8 mouse cellular contexts compared by ENCODE assay signal in the genomic region with DNA sequence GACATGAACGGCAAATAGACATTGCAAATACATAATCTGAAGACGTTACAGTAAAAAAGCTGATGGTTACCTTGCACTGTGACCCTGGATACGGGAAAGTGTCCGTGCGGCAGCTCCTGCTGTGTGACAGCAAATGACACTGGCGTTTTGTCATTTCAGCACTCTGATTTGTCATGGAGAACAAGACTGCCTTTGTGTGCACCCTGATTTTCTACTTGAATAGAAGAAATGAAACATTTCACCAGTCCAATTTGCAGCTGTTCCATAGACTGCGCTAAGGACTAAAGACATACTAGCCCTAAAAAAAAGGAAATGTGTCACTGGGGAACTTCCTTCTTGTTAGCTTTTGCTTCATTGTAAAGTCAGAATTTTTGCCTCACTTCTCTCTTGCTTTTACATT. TPM values are rescaled to one million over a fixed set of nuclear protein-coding genes. Genes with fewer than 3 reads are reported as not detected.
DNase-seq lines count a peak whose midpoint lies in the region; ATAC-seq and TF ChIP-seq lines count a peak whose summit lies in the region.

A gene (minus strand): TSS at position 168 of the 400 bp plus-strand sequence.

- peaks cover 36% of the 10 kb centered on the region for H3K4me1 ChIP-seq in thymus, adult 2 months (replicated peaks; ENCODE audit: control insufficient read depth, insufficient read depth, low read length)

- H3K36me3 ChIP-seq in thymus, adult 2 months (ENCODE audit: control insufficient read depth, insufficient read depth, low read length): no peaks in the 10 kb centered on the region
- no peaks in the 10 kb centered on the region for H3K36me3 ChIP-seq in splenic B cell, adult 2 months (ENCODE audit: control insufficient read depth, insufficient read depth, low read length, poor library complexity, severe bottlenecking)

- no peaks in the 10 kb centered on the region for H3K27me3 ChIP-seq in thymus, adult 2 months (ENCODE audit: control insufficient read depth, insufficient read depth, low read length)
- no peaks in the 10 kb centered on the region for H3K27me3 ChIP-seq in splenic B cell, adult 2 months (ENCODE audit: control insufficient read depth, insufficient read depth, low read length, poor library complexity, severe bottlenecking)

- no peak for ATAC-seq in frontal cortex, adult (ENCODE audit: low TSS enrichment)
- no peak; the same call in 1 of the 2 replicates for ATAC-seq in monocyte, adult 5-6 weeks (replicated peaks; ENCODE audit: insufficient number of reproducible peaks, low FRiP score, low TSS enrichment, poor library complexity, severe bottlenecking)

- no peak for TF ChIP-seq POLR2A in thymus, adult 2 months (IDR thresholded peaks at IDR 0.05; ENCODE audit: control insufficient read depth, extremely low read depth, insufficient read depth, low read length, poor library complexity)

- no peak within 1 kb of the TSS for H3K4me3 ChIP-seq in thymus, adult 2 months (ENCODE audit: control insufficient read depth, insufficient read depth, low read length)

- no peak for TF ChIP-seq CTCF in thymus, adult 2 months (IDR thresholded peaks at IDR 0.05; ENCODE audit: borderline replicate concordance, control insufficient read depth, extremely low read depth, insufficient read depth, low read length, poor library complexity)

- H3K27ac ChIP-seq in thymus, adult 2 months (ENCODE audit: control insufficient read depth, insufficient read depth, low read length): peak within 1 kb of the TSS; percentile 79; the same call in 1 of the 2 replicates

- no peak for DNase-seq in frontal cortex, adult 2 months (ENCODE audit: extremely low spot score in 1 of 2, low spot score in 1 of 2)
- DNase-seq in thymus, adult 2 months: no peak
- no peak for DNase-seq in thymus, postnatal 10 days (ENCODE audit: low spot score in 2 of 2)
- DNase-seq in left cerebral cortex, adult 8-10 months (ENCODE audit: low spot score in 2 of 2): no peak
- DNase-seq in splenic B cell, adult 2 months (ENCODE audit: low read depth, low spot score): peak; percentile 60
- no peak for DNase-seq in urinary bladder, postnatal 10 days (ENCODE audit: low spot score)

- WGBS in thymus, adult 2 months: 85% methylated on average over 7 of the region's 7 CpGs

RNA-seq across cellular contexts. Expression of the gene that starts here (rescaled TPM):
- polyA plus RNA-seq in frontal cortex, adult 2 months (2012; rRNA removed): 57.4 and 91.1 TPM in 2 replicates
- 13.6 and 15.7 TPM in 2 replicates for polyA plus RNA-seq in thymus, adult 2 months (2012; rRNA removed)
- total RNA-seq in left cerebral cortex, adult 8-10 months (2022): 10 to 100 TPM; 45.9 to 75.5 (median 56.3) TPM
- total RNA-seq in monocyte, adult 5-6 weeks (2017): 1.3 to 22.3 TPM (median 6.2 TPM) in 3 replicates
